Mouse (Mus musculus) forebrain, embryonic 12.5 days (tissue): ENCODE results near the gene Cby3. TPM values are rescaled to one million over a fixed set of nuclear protein-coding genes. Genes with fewer than 3 reads are reported as not detected.

ENCODE experiments used
- ATAC-seq: fragments of 200-750 bp; cut with Nextera tagmentation; 2 replicates; pipeline ENCODE4 v1.8.0; 2017; ENCODE audit warnings: moderate TSS enrichment; ENCODE audit not compliant: low FRiP score
- H3K27ac ChIP-seq: fragments of 300-500 bp; sonication (generic); 2 replicates; pipeline ENCODE4 v1.5.1; 2016; ENCODE audit warnings: mild to moderate bottlenecking
- H3K27me3 ChIP-seq: fragments of 300-500 bp; sonication (generic); 2 replicates; pipeline ENCODE4 v1.6.1; 2016; ENCODE audit warnings: mild to moderate bottlenecking
- H3K36me3 ChIP-seq: fragments of 300-500 bp; sonication (generic); replicated peaks from 2 replicates; pipeline ENCODE4 v1.6.1; 2016; ENCODE audit warnings: mild to moderate bottlenecking
- H3K4me1 ChIP-seq: fragments of 300-500 bp; sonication (generic); 2 replicates; pipeline ENCODE4 v1.6.1; 2016
- H3K4me2 ChIP-seq: fragments of 300-500 bp; sonication (generic); 2 replicates; pipeline ENCODE4 v1.6.1; 2016; ENCODE audit warnings: mild to moderate bottlenecking, moderate library complexity
- H3K4me3 ChIP-seq: fragments of 300-500 bp; sonication (generic); replicated peaks from 2 replicates; pipeline ENCODE4 v1.5.1; 2016; ENCODE audit warnings: mild to moderate bottlenecking
- H3K9ac ChIP-seq: fragments of 300-500 bp; sonication (generic); 2 replicates; pipeline ENCODE4 v1.6.1; 2016; ENCODE audit warnings: mild to moderate bottlenecking
- H3K9me3 ChIP-seq: fragments of 300-500 bp; sonication (generic); 2 replicates; pipeline ENCODE4 v1.6.1; 2016
- WGBS: fragments of 180-500 bp; shearing (Covaris S2); methylation state at CpG from one replicate; pipeline ENCODE4 v1.1.7; 2016; 5-methylcytosine and 5-hydroxymethylcytosine counted together
- polyA plus RNA-seq: library from polyadenylated mRNA; unstranded; fragments of >200 nt; fragmentation: Nextera tagmentation; extraction: Ambion mirVana; gene quantifications from 2 replicates; pipeline ENCODE4 v1.2.1, GENCODE M21; 2016

Gene Cby3
- polyA plus RNA-seq, 1 experiment from 2014 or later, result not detected

GRCm38 (mm10) chr11:50367531-50367930, 13.3 kb downstream of the Cby3 start:
- ATAC-seq, result no peak
- H3K4me1 ChIP-seq, result peaks cover 13% of the 10 kb centered on the region
- no peak overlapping the region for H3K9ac ChIP-seq
- 88% methylated on average over 9 of the region's 9 CpGs for WGBS
- H3K27me3 ChIP-seq, result no peaks in the 10 kb centered on the region
- no peaks in the 10 kb centered on the region for H3K36me3 ChIP-seq
- no peak overlapping the region for H3K4me3 ChIP-seq
- H3K9me3 ChIP-seq, result no peaks in the 10 kb centered on the region
- no peak overlapping the region for H3K4me2 ChIP-seq
- no peak overlapping the region for H3K27ac ChIP-seq

GRCm38 (mm10) chr11:50369360-50369911, 15.2 kb downstream of the Cby3 start:
- Histone ChIP-seq H3K4me3 (no peak overlapping the region), H3K4me2 (no peak overlapping the region), H3K27me3 (no peaks in the 10 kb centered on the region), H3K4me1 (peaks cover 13% of the 10 kb centered on the region), H3K9me3 (no peaks in the 10 kb centered on the region), H3K27ac (no peak overlapping the region), H3K9ac (no peak overlapping the region), H3K36me3 (no peaks in the 10 kb centered on the region)
- ATAC-seq, result no peak
- 91% methylated on average over 5 of the region's 5 CpGs for WGBS

- no peaks in the 10 kb centered on the region for H3K36me3 ChIP-seq
- 50% methylated on average over 4 of the region's 4 CpGs for WGBS
- H3K27ac ChIP-seq, result peak overlapping the region; percentile 69; the same call in 1 of the 2 replicates
- no peak overlapping the region for H3K9ac ChIP-seq
- peak overlapping the region; percentile 59 for H3K4me2 ChIP-seq
- H3K27me3 ChIP-seq, result no peaks in the 10 kb centered on the region
- H3K4me3 ChIP-seq, result no peak overlapping the region
- ATAC-seq, result peak; percentile 56; the same call in 1 of the 2 replicates
- peaks cover 21% of the 10 kb centered on the region for H3K4me1 ChIP-seq
- H3K9me3 ChIP-seq, result no peaks in the 10 kb centered on the region
These were observed 16.7 kb downstream of the Cby3 start for GRCm38 (mm10) chr11:50370969-50371368.

GRCm38 (mm10) chr11:50371399-50371841, 17.2 kb downstream of the Cby3 start:
- Histone ChIP-seq H3K9ac (peak overlapping the region; percentile 71), H3K27me3 (no peaks in the 10 kb centered on the region), H3K27ac (peak overlapping the region; percentile 69), H3K36me3 (no peaks in the 10 kb centered on the region), H3K4me2 (peak overlapping the region; percentile 59), H3K4me1 (peaks cover 25% of the 10 kb centered on the region), H3K4me3 (peak overlapping the region; percentile 33), H3K9me3 (no peaks in the 10 kb centered on the region)
- WGBS, result 2% methylated on average over 18 of the region's 18 CpGs
- peak; percentile 45; the same call in 1 of the 2 replicates for ATAC-seq

GRCm38 (mm10) chr11:50371911-50372310, 17.6 kb downstream of the Cby3 start:
- Histone ChIP-seq H3K4me3 (no peak overlapping the region), H3K9ac (peak overlapping the region; percentile 71; the same call in 1 of the 2 replicates), H3K27ac (no peak overlapping the region), H3K4me1 (peaks cover 27% of the 10 kb centered on the region), H3K9me3 (no peaks in the 10 kb centered on the region), H3K36me3 (no peaks in the 10 kb centered on the region), H3K27me3 (no peaks in the 10 kb centered on the region), H3K4me2 (peak overlapping the region; percentile 59)
- no peak for ATAC-seq
- 91% methylated on average over 1 of the region's 1 CpGs for WGBS

GRCm38 (mm10) chr11:50373086-50373485, 18.8 kb downstream of the Cby3 start:
- no peaks in the 10 kb centered on the region for H3K36me3 ChIP-seq
- no peak for ATAC-seq
- H3K9ac ChIP-seq, result no peak overlapping the region
- H3K4me2 ChIP-seq, result no peak overlapping the region
- H3K9me3 ChIP-seq, result no peaks in the 10 kb centered on the region
- H3K4me3 ChIP-seq, result no peak overlapping the region
- no peaks in the 10 kb centered on the region for H3K27me3 ChIP-seq
- no peak overlapping the region for H3K27ac ChIP-seq
- H3K4me1 ChIP-seq, result peaks cover 27% of the 10 kb centered on the region

GRCm38 (mm10) chr11:50373621-50374020, 19.4 kb downstream of the Cby3 start:
- Histone ChIP-seq H3K9me3 (no peaks in the 10 kb centered on the region), H3K36me3 (no peaks in the 10 kb centered on the region; the same call in 1 of the 2 replicates), H3K4me3 (no peak overlapping the region), H3K27ac (no peak overlapping the region), H3K27me3 (no peaks in the 10 kb centered on the region), H3K4me2 (no peak overlapping the region), H3K4me1 (peaks cover 27% of the 10 kb centered on the region), H3K9ac (no peak overlapping the region)
- 95% methylated on average over 1 of the region's 1 CpGs for WGBS
- ATAC-seq, result no peak

GRCm38 (mm10) chr11:50374286-50375015, 20.2 kb downstream of the Cby3 start:
- Histone ChIP-seq H3K4me3 (no peak overlapping the region), H3K4me2 (no peak overlapping the region), H3K36me3 (peaks cover 5% of the 10 kb centered on the region), H3K27ac (no peak overlapping the region), H3K4me1 (peaks cover 30% of the 10 kb centered on the region), H3K9me3 (no peaks in the 10 kb centered on the region), H3K27me3 (no peaks in the 10 kb centered on the region), H3K9ac (no peak overlapping the region)
- ATAC-seq, result no peak
- WGBS, result 85% methylated on average over 13 of the region's 13 CpGs

- H3K4me1 ChIP-seq, result peaks cover 37% of the 10 kb centered on the region
- H3K4me2 ChIP-seq, result no peak overlapping the region
- no peaks in the 10 kb centered on the region for H3K9me3 ChIP-seq
- H3K27me3 ChIP-seq, result no peaks in the 10 kb centered on the region
- H3K9ac ChIP-seq, result no peak overlapping the region
- WGBS, result 41% methylated on average over 5 of the region's 5 CpGs
- H3K36me3 ChIP-seq, result peaks cover 12% of the 10 kb centered on the region
- H3K27ac ChIP-seq, result no peak overlapping the region
- no peak overlapping the region for H3K4me3 ChIP-seq
- no peak for ATAC-seq
These were observed 21.2 kb downstream of the Cby3 start for GRCm38 (mm10) chr11:50375421-50375820.

GRCm38 (mm10) chr11:50376156-50376790, 22.0 kb downstream of the Cby3 start:
- WGBS, result 24% methylated on average over 10 of the region's 10 CpGs
- no peak for ATAC-seq

GRCm38 (mm10) chr11:50376911-50377891, 22.9 kb downstream of the Cby3 start, which contains the start of gene Hnrnph1:
TSS of gene Hnrnph1 (plus strand) at chr11:50376990.
- Histone ChIP-seq H3K4me3 (peak within 1 kb of the TSS; percentile 97), H3K36me3 (peaks cover 18% of the 10 kb centered on the region), H3K27me3 (no peaks in the 10 kb centered on the region), H3K9ac (peak within 1 kb of the TSS; percentile 99), H3K27ac (peak within 1 kb of the TSS; percentile 98), H3K9me3 (no peaks in the 10 kb centered on the region), H3K4me2 (peak within 1 kb of the TSS; percentile 87), H3K4me1 (peaks cover 28% of the 10 kb centered on the region)
- WGBS, result under 1% methylated on average over 75 of the region's 76 CpGs
- ATAC-seq, result peak; percentile 94

More at GRCm38 (mm10) chr11:50376156-50376790, 22.0 kb downstream of the Cby3 start:
- no peaks in the 10 kb centered on the region for H3K9me3 ChIP-seq
- no peaks in the 10 kb centered on the region for H3K27me3 ChIP-seq
- H3K27ac ChIP-seq, result peak overlapping the region; percentile 98
- H3K4me2 ChIP-seq, result peak overlapping the region; percentile 71
- H3K9ac ChIP-seq, result peak overlapping the region; percentile 66
- H3K36me3 ChIP-seq, result peaks cover 13% of the 10 kb centered on the region
- peak overlapping the region; percentile 97 for H3K4me3 ChIP-seq
- H3K4me1 ChIP-seq, result peaks cover 31% of the 10 kb centered on the region
